Mouse (Mus musculus) stomach, postnatal 0 days (tissue): ENCODE results near the gene Ankzf1. TPM values are rescaled to one million over a fixed set of nuclear protein-coding genes. Genes with fewer than 3 reads are reported as not detected.

Source experiments
- ATAC-seq: fragments of 200-750 bp; cut with Nextera tagmentation; 2 replicates; pipeline ENCODE4 v1.8.0; 2017; ENCODE audit not compliant: low FRiP score, low TSS enrichment
- DNase-seq: peaks from one replicate; pipeline ENCODE4 v3.0.0-alpha.2; 2016; ENCODE audit warnings: low spot score
- H3K27ac ChIP-seq: fragments of 300-500 bp; sonication (generic); replicated peaks from 2 replicates; pipeline ENCODE4 v1.5.1; 2014; ENCODE audit warnings: mild to moderate bottlenecking, control low read depth
- H3K27me3 ChIP-seq: fragments of 300-500 bp; sonication (generic); 2 replicates; pipeline ENCODE4 v1.6.1; 2014; ENCODE audit warnings: low read length; ENCODE audit not compliant: control insufficient read depth, insufficient read depth
- H3K36me3 ChIP-seq: fragments of 300-500 bp; sonication (generic); 2 replicates; pipeline ENCODE4 v1.6.1; 2014; ENCODE audit warnings: low read length, mixed read lengths; ENCODE audit not compliant: control insufficient read depth, insufficient read depth
- H3K4me1 ChIP-seq: fragments of 300-500 bp; sonication (generic); replicated peaks from 2 replicates; pipeline ENCODE4 v1.6.1; 2014; ENCODE audit warnings: antibody characterized with exemption; ENCODE audit not compliant: control insufficient read depth, insufficient read depth
- H3K4me2 ChIP-seq: fragments of 300-500 bp; sonication (generic); replicated peaks from 2 replicates; pipeline ENCODE4 v1.6.1; 2014; ENCODE audit warnings: low read depth, mild to moderate bottlenecking, control low read depth, moderate library complexity
- H3K4me3 ChIP-seq: fragments of 300-500 bp; sonication (generic); 2 replicates; pipeline ENCODE4 v1.5.1; 2014; ENCODE audit warnings: low read depth, low read length, control low read depth
- H3K9ac ChIP-seq: fragments of 300-500 bp; sonication (generic); 2 replicates; pipeline ENCODE4 v1.6.1; 2014; ENCODE audit warnings: mild to moderate bottlenecking, low read length, control low read depth, mixed read lengths
- H3K9me3 ChIP-seq: fragments of 300-500 bp; sonication (generic); 2 replicates; pipeline ENCODE4 v1.6.1; 2016; ENCODE audit warnings: low read length; ENCODE audit not compliant: control insufficient read depth
- CTCF ChIP-seq: IDR thresholded peaks from 2 replicates; pipeline ENCODE4 v1.5.1; 2016; ENCODE audit warnings: antibody characterized with exemption, low read depth, mild to moderate bottlenecking, moderate library complexity
- EP300 ChIP-seq: optimal IDR thresholded peaks from 2 replicates; pipeline ENCODE3; 2016; ENCODE audit warnings: antibody characterized with exemption
- WGBS: fragments of 180-500 bp; shearing (Covaris S2); extraction: QIAGEN DNeasy Blood & Tissue Kit; methylation state at CpG from one replicate; pipeline ENCODE4 v1.1.7; 2014; 5-methylcytosine and 5-hydroxymethylcytosine counted together
- polyA plus RNA-seq: library from polyadenylated mRNA; unstranded; fragments of >200 nt; fragmentation: Nextera tagmentation; extraction: Ambion mirVana; gene quantifications from 2 replicates; pipeline ENCODE4 v1.2.1, GENCODE M21; 2015

Ankzf1 gene
- polyA plus RNA-seq, 1 experiment from 2014 or later, result 12.9 TPM

GRCm38 (mm10) chr1:75217893-75218226 is 25.9 kb downstream of the Ankzf1 start:
- H3K4me1 ChIP-seq, result 0 out of 2 replicates have a peak, but pooled peaks cover 2% of the 10 kb centered on the region
- H3K4me3 ChIP-seq, result peak overlapping the region; percentile 52
- no peaks in the 10 kb centered on the region for H3K27me3 ChIP-seq
- peak overlapping the region; percentile 83 for H3K27ac ChIP-seq
- H3K9ac ChIP-seq, result peak overlapping the region; percentile 69; the same call in 1 of the 2 replicates
- 3% methylated on average over 6 of the region's 6 CpGs for WGBS
- TF ChIP-seq CTCF, result no peak
- TF ChIP-seq EP300, result no peak
- H3K36me3 ChIP-seq, result 0 out of 2 replicates have a peak, but pooled peaks cover 6% of the 10 kb centered on the region
- H3K4me2 ChIP-seq, result peak overlapping the region; percentile 98
- H3K9me3 ChIP-seq, result no peaks in the 10 kb centered on the region
- ATAC-seq (no peak), DNase-seq (no peak)

- Histone ChIP-seq H3K36me3 (0 out of 2 replicates have a peak, but pooled peaks cover 6% of the 10 kb centered on the region), H3K4me3 (peak overlapping the region; percentile 52), H3K9ac (peak overlapping the region; percentile 69), H3K9me3 (no peaks in the 10 kb centered on the region), H3K27me3 (no peaks in the 10 kb centered on the region), H3K27ac (peak overlapping the region; percentile 83), H3K4me1 (0 out of 2 replicates have a peak, but pooled peaks cover 2% of the 10 kb centered on the region), H3K4me2 (peak overlapping the region; percentile 98)
- ATAC-seq (peak; percentile 18), DNase-seq (peak; percentile 76)
- TF ChIP-seq CTCF, result no peak
- peak; percentile 27 for TF ChIP-seq EP300
- WGBS, result under 1% methylated on average over 38 of the region's 38 CpGs
Measured at GRCm38 (mm10) chr1:75218227-75219001, 26.5 kb downstream of the Ankzf1 start.

GRCm38 (mm10) chr1:75219078-75219477 is 27.1 kb downstream of the Ankzf1 start:
- Histone ChIP-seq H3K9ac (peak overlapping the region; percentile 69), H3K9me3 (no peaks in the 10 kb centered on the region), H3K27ac (peak overlapping the region; percentile 83), H3K27me3 (no peaks in the 10 kb centered on the region), H3K4me3 (peak overlapping the region; percentile 52), H3K36me3 (0 out of 2 replicates have a peak, but pooled peaks cover 3% of the 10 kb centered on the region), H3K4me1 (0 out of 2 replicates have a peak, but pooled peaks cover 2% of the 10 kb centered on the region), H3K4me2 (peak overlapping the region; percentile 98)
- peak; percentile 86 for ATAC-seq
- DNase-seq, result peak; percentile 95
- WGBS, result 0% methylated on average over 24 of the region's 24 CpGs
- no peak; the same call in 1 of the 2 replicates for TF ChIP-seq CTCF
- no peak for TF ChIP-seq EP300

GRCm38 (mm10) chr1:75219531-75219930 is 27.6 kb downstream of the Ankzf1 start, which contains the start of gene Tuba4a:
Gene Tuba4a, minus strand, starts transcription at chr1:75219865.
- H3K36me3 ChIP-seq, result no peaks in the 10 kb centered on the region
- ATAC-seq, result peak; percentile 37; the same call in 1 of the 2 replicates
- H3K27me3 ChIP-seq, result no peaks in the 10 kb centered on the region
- 2% methylated on average over 33 of the region's 34 CpGs for WGBS
- H3K9me3 ChIP-seq, result no peaks in the 10 kb centered on the region
- 0 out of 2 replicates have a peak, but pooled peaks cover 2% of the 10 kb centered on the region for H3K4me1 ChIP-seq
- H3K4me3 ChIP-seq, result peak within 1 kb of the TSS; percentile 52
- peak; percentile 50 for TF ChIP-seq CTCF
- TF ChIP-seq EP300, result no peak
- H3K4me2 ChIP-seq, result peak within 1 kb of the TSS; percentile 98
- peak within 1 kb of the TSS; percentile 69 for H3K9ac ChIP-seq
- peak; percentile 63 for DNase-seq
- peak within 1 kb of the TSS; percentile 83 for H3K27ac ChIP-seq

- Histone ChIP-seq H3K36me3 (no peaks in the 10 kb centered on the region), H3K27me3 (no peaks in the 10 kb centered on the region), H3K9me3 (no peaks in the 10 kb centered on the region), H3K27ac (no peak overlapping the region), H3K4me3 (no peak overlapping the region), H3K9ac (no peak overlapping the region), H3K4me2 (no peak overlapping the region), H3K4me1 (0 out of 2 replicates have a peak, but pooled peaks cover 2% of the 10 kb centered on the region)
- TF ChIP-seq CTCF, result no peak
- no peak for TF ChIP-seq EP300
- DNase-seq (no peak), ATAC-seq (no peak)
- WGBS, result 67% methylated on average over 3 of the region's 3 CpGs
Measured at GRCm38 (mm10) chr1:75221538-75221937, 29.6 kb downstream of the Ankzf1 start.

GRCm38 (mm10) chr1:75222926-75223325 is 31.0 kb downstream of the Ankzf1 start:
- Histone ChIP-seq H3K9ac (no peak overlapping the region), H3K4me3 (no peak overlapping the region), H3K27ac (no peak overlapping the region), H3K4me1 (no peaks in the 10 kb centered on the region), H3K27me3 (no peaks in the 10 kb centered on the region), H3K36me3 (no peaks in the 10 kb centered on the region), H3K4me2 (no peak overlapping the region), H3K9me3 (no peaks in the 10 kb centered on the region)
- DNase-seq, result no peak
- ATAC-seq, result no peak
- no peak for TF ChIP-seq CTCF
- no peak for TF ChIP-seq EP300
- 78% methylated on average over 6 of the region's 6 CpGs for WGBS
